Mouse (Mus musculus): ENCODE data around the gene P2rx7. TPM values are rescaled to one million over a fixed set of nuclear protein-coding genes. Genes with fewer than 3 reads are reported as not detected.

The P2rx7 gene
- total RNA-seq, 2 experiments from 2014 or later: 7.4 to 7.7 TPM

- DNase-seq: no peak
Observed at GRCm38 (mm10) chr5:122733881-122734280, 90.2 kb downstream of the P2rx7 start.

DNA sequence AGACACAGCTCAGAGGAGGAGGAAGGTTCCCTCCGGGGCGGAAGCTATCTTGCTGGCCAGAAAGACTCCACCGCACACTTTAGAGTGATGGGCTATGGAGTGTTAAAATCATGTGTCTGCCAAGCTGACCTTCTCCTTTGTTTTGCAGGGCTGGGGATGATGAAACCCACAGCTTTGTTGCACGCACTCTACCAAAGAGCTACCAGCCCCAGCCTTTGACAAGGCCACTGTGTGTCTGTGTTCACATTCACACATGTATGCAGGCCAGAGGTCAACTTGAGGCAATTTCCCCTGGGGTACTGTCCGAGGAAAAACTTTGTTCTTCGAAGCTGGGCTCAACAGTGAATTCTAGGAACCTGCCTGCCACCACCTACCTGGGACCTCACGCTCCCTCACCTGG is 92.1 kb downstream of the P2rx7 start:
- no peak for DNase-seq

GRCm38 (mm10) chr5:122736761-122737160 is 93.0 kb downstream of the P2rx7 start:
- no peak for DNase-seq

Small RNA genes within 50 kb of the gene (microRNA-seq; reads per million reads assigned to microRNA genes)
- 1.2 to 1.9 reads per million in 2 experiments for gene Mir8115

Other genes with a start within 250 kb of the P2rx7 start
- 10 to 100 TPM; 28.6 to 30.5 TPM for gene Anapc7, start 222.2 kb upstream of the P2rx7 start, total RNA-seq (2021)
- gene Atp2a2, start 141.7 kb upstream of the P2rx7 start, total RNA-seq (2021): 100 to 1,000 TPM; 639 to 686 TPM
- 10 to 100 TPM; 37.1 to 40.5 TPM for gene Ift81, start 29.4 kb upstream of the P2rx7 start, total RNA-seq (2021)
- 10 to 100 TPM; 12.9 to 13.1 TPM for gene P2rx4, start 63.6 kb downstream of the P2rx7 start, total RNA-seq (2021)
- gene Camkk2, start 135.5 kb downstream of the P2rx7 start, total RNA-seq (2021): 100 to 1,000 TPM; 108 to 109 TPM
- 100 to 1,000 TPM; 193 to 202 TPM for gene Anapc5, start 177.4 kb downstream of the P2rx7 start, total RNA-seq (2021)
- 10 to 100 TPM; 57.7 to 58.8 TPM for gene Rnf34, start 206.1 kb downstream of the P2rx7 start, total RNA-seq (2021)

Measured in layer of hippocampus, postnatal 36 days (tissue).